Mouse (Mus musculus) stomach, embryonic 16.5 days (tissue): ENCODE data around the gene Scg3. TPM values are rescaled to one million over a fixed set of nuclear protein-coding genes. Genes with fewer than 3 reads are reported as not detected.

Experiments used
- ATAC-seq: fragments of 200-750 bp; cut with Nextera tagmentation; 2 replicates; pipeline ENCODE4 v1.8.0; 2017; ENCODE audit warnings: moderate number of reproducible peaks, moderate TSS enrichment; ENCODE audit not compliant: insufficient read depth, low FRiP score
- H3K27ac ChIP-seq: fragments of 300-500 bp; sonication (generic); 2 replicates; pipeline ENCODE4 v1.5.1; 2014; ENCODE audit warnings: low read length
- H3K27me3 ChIP-seq: fragments of 300-500 bp; sonication (generic); 2 replicates; pipeline ENCODE4 v1.6.1; 2014; ENCODE audit warnings: low read length, control low read depth, mixed read lengths; ENCODE audit not compliant: control insufficient read depth, insufficient read depth
- H3K36me3 ChIP-seq: fragments of 300-500 bp; sonication (generic); 2 replicates; pipeline ENCODE4 v1.6.1; 2014; ENCODE audit warnings: low read length; ENCODE audit not compliant: control insufficient read depth, insufficient read depth
- H3K4me1 ChIP-seq: fragments of 300-500 bp; sonication (generic); 2 replicates; pipeline ENCODE4 v1.6.1; 2014; ENCODE audit warnings: low read length, control low read depth, mixed read lengths; ENCODE audit not compliant: control insufficient read depth, insufficient read depth
- H3K4me2 ChIP-seq: fragments of 300-500 bp; sonication (generic); 2 replicates; pipeline ENCODE4 v1.6.1; 2014; ENCODE audit warnings: low read depth, low read length, mixed read lengths
- H3K4me3 ChIP-seq: fragments of 300-500 bp; sonication (generic); replicated peaks from 2 replicates; pipeline ENCODE4 v1.5.1; 2014; ENCODE audit warnings: mild to moderate bottlenecking, low read length
- H3K9ac ChIP-seq: fragments of 300-500 bp; sonication (generic); 2 replicates; pipeline ENCODE4 v1.6.1; 2014; ENCODE audit warnings: low read length
- H3K9me3 ChIP-seq: fragments of 300-500 bp; sonication (generic); replicated peaks from 2 replicates; pipeline ENCODE4 v1.6.1; 2016; ENCODE audit warnings: low read length, control low read depth; ENCODE audit not compliant: control insufficient read depth
- WGBS: fragments of 180-500 bp; shearing (Covaris S2); extraction: QIAGEN DNeasy Blood & Tissue Kit; methylation state at CpG from one replicate; pipeline ENCODE4 v1.1.7; 2014; 5-methylcytosine and 5-hydroxymethylcytosine counted together
- polyA plus RNA-seq: library from polyadenylated mRNA; unstranded; fragments of >200 nt; fragmentation: Nextera tagmentation; extraction: Ambion mirVana; gene quantifications from 2 replicates; pipeline ENCODE4 v1.2.1, GENCODE M21; 2015

The Scg3 gene
- polyA plus RNA-seq: 8.2 TPM in 2 replicates

DNA sequence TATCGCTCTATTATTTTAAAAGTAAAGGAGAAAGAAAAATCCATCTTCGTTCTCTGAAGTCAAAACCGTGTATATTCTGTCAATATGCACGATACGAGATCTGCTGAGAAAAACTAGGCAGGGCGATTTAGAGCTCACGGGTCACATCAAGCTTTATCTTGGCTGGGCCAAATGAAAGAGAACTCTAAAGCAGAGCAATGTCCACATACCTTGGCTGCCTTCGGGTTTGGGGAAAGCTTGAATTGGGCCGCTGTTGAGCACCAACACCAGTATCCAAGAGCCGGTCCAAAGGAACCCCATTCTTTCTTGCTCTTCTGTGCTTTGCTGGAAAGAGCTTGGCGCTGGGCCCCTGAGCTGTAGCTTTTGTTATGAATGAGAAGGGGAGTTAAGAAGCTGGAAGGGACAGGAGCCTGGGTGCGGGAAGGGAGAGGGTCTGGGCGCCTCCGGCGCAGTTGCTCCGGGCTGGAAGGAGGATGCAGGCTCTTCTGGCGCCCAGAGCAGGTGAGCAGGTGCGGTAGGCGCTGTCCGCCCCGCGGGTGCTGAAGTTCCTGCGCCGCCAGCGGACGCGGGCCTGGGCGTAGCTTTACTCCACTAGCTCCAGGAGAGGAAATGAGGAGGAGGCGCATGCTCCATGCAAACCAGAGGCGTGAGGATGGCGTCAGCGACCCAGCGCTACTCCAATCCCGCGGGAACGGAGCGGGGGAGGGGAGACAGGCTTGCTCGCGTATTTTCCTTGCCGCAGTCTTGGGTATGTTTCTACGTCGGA is at the start of gene Scg3:
Gene Scg3 (minus strand): TSS at position 631 of the 766 bp plus-strand sequence.
- H3K4me1 ChIP-seq: no peaks in the 10 kb centered on the region
- H3K36me3 ChIP-seq: no peaks in the 10 kb centered on the region
- no peaks in the 10 kb centered on the region for H3K27me3 ChIP-seq
- H3K9ac ChIP-seq: no peak within 1 kb of the TSS
- peak within 1 kb of the TSS; percentile 53 for H3K4me2 ChIP-seq
- 8% methylated on average over 42 of the region's 42 CpGs for WGBS
- peak within 1 kb of the TSS; percentile 33 for H3K4me3 ChIP-seq
- ATAC-seq: peak; percentile 82
- H3K27ac ChIP-seq: no peak within 1 kb of the TSS
- no peaks in the 10 kb centered on the region for H3K9me3 ChIP-seq

DNA sequence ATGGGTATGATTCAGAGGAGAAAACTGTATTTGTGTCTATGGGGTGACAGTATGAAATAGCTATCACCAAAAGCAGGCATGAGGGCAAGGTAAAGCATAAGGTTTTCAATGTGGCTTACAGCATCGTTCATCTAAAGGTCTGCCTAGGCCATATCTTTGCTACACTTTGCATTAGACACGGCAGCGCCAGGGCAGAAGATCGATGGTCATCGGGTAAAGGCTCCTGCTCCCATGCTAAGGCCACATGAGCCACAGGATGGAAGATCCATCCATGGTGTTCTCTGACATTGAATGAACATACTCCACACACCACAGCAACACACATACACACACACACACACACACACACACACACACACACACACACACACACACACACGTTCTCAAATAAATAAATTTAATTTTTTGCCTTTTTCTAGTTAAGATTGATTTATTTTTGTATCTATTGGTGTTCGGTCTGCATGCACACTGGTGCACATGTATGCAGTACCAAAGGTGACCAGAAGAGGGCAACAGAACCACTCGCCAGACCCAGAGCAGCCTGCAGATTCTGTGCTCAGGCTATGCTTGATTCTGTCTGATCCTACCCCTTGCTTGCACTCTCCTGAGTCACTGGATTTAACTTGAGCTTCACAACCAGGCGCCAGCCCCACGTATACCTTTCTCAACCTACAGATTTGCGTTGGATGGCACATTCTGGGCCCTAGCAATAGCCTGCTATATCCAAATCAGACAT is 36.3 kb upstream of the Scg3 start:
- Histone ChIP-seq H3K9ac (no peak overlapping the region), H3K36me3 (no peaks in the 10 kb centered on the region), H3K27ac (no peak overlapping the region), H3K4me2 (no peak overlapping the region), H3K4me1 (no peaks in the 10 kb centered on the region), H3K9me3 (no peaks in the 10 kb centered on the region), H3K27me3 (no peaks in the 10 kb centered on the region), H3K4me3 (no peak overlapping the region)
- ATAC-seq: no peak
- WGBS: 32% methylated on average over 11 of the region's 11 CpGs

DNA sequence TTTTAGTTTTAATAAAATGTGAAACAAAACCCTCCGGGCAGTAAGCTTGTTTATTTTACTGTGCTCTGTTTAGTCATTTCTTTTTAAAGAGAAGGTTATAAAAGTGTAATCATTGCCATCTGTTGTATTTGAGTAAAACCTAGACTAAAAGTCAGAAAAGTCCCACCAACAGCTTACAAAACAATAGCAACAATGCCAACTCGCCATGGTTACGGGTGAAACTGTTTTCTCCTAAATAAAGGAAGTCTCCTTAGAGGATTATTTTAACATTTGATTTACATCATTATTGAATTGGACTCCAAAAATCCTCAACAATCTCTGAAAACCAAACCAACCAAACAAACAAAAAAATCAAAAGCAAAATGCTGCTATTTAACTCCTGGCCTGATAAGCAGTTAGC is 35.6 kb upstream of the Scg3 start:
- Histone ChIP-seq H3K9me3 (no peaks in the 10 kb centered on the region), H3K9ac (no peak overlapping the region), H3K36me3 (no peaks in the 10 kb centered on the region), H3K4me2 (no peak overlapping the region), H3K27me3 (no peaks in the 10 kb centered on the region), H3K4me3 (no peak overlapping the region), H3K4me1 (no peaks in the 10 kb centered on the region), H3K27ac (no peak overlapping the region)
- 66% methylated on average over 3 of the region's 3 CpGs for WGBS
- no peak for ATAC-seq

DNA sequence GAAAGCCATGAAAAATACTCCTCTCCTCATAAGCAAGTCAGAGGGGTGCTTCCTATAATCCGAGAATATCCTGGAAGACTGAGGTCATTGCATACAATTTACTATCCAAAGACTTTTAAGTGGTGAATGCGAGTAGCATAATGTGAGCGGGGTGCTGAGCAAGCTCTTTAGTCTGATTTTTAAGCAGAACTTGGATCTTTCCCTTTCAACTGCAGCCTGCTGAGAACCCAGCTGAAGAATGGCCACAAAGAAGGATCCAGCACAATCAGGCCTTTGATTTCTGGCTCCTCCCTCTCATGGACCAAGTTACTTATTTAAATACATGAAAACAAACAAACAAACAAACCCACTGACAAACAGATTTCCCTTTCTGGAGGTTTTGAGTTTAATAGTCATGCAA is 916 bp upstream of the Scg3 start:
- Histone ChIP-seq H3K9me3 (no peaks in the 10 kb centered on the region), H3K4me3 (no peak overlapping the region), H3K27me3 (no peaks in the 10 kb centered on the region), H3K9ac (no peak overlapping the region), H3K4me2 (no peak overlapping the region), H3K4me1 (no peaks in the 10 kb centered on the region), H3K27ac (no peak overlapping the region), H3K36me3 (no peaks in the 10 kb centered on the region)
- 73% methylated on average over 3 of the region's 3 CpGs for WGBS
- ATAC-seq: no peak

DNA sequence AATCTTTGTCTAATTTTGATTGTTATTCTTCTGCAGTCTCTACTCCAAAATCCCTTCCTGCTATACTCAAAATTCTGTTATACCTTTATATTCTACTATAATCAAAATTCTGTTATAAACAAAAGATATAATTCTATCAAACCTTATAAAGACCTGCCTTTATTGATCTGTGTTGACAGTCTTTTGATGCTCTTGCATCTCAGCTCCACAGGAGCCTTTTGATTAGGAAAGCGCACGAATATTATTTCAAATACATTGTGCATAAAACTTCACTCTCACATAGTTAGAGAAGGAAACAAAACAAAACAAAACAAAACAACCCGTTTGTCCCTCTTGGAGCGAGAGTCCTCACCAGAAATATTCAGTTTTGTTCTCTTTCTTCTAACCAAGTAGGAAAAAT is 436 bp upstream of the Scg3 start:
- 72% methylated on average over 4 of the region's 4 CpGs for WGBS
- Histone ChIP-seq H3K4me3 (peak overlapping the region; percentile 33), H3K27ac (no peak overlapping the region), H3K4me2 (peak overlapping the region; percentile 53), H3K27me3 (no peaks in the 10 kb centered on the region), H3K36me3 (no peaks in the 10 kb centered on the region), H3K9ac (no peak overlapping the region), H3K4me1 (no peaks in the 10 kb centered on the region), H3K9me3 (no peaks in the 10 kb centered on the region)
- no peak for ATAC-seq

DNA sequence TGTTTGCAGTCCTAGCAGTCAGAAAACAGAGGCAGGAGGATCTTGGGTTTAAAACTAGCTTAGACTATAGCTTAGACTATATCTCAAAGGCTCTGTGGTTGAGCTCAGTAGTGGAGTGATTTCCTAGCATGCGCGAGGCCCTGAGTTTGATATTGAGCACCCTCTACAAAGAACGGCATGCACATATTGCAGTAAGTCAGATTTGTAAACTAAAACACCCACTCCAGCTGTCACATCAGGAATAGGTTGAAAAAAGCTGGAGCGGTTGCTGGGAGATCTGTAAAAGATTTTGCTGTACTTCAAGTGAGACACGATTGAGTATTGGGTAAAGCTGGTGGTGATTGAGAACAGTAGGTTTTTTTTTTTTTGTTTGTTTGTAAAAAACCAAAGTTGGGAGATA is 3.2 kb downstream of the Scg3 start:
- no peaks in the 10 kb centered on the region for H3K4me1 ChIP-seq
- H3K9me3 ChIP-seq: no peaks in the 10 kb centered on the region
- H3K27me3 ChIP-seq: no peaks in the 10 kb centered on the region
- H3K4me3 ChIP-seq: no peak overlapping the region
- no peaks in the 10 kb centered on the region for H3K36me3 ChIP-seq
- H3K9ac ChIP-seq: no peak overlapping the region
- no peak overlapping the region for H3K27ac ChIP-seq
- H3K4me2 ChIP-seq: no peak overlapping the region
- no peak for ATAC-seq
- WGBS: 81% methylated on average over 5 of the region's 5 CpGs

DNA sequence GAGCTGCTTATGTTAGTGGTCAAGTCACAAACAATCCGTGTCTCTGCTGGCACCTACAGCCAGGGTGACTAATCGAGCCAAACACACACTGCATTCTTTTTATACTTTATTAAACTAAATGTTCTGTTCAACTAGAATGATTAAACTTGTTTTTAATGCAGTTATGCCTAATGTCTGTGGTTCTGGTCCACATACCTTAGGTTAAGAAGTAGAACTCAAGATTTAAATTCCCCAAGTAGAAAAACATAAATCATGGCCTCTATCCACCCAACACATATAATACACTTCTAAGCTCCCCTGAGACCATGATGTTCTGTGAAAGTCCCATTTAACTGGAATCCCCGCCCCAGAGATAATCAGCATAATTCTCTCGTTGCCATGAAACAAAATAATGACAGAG is 4.2 kb downstream of the Scg3 start:
- Histone ChIP-seq H3K9ac (no peak overlapping the region), H3K4me1 (no peaks in the 10 kb centered on the region), H3K27me3 (no peaks in the 10 kb centered on the region), H3K4me3 (no peak overlapping the region), H3K36me3 (no peaks in the 10 kb centered on the region), H3K27ac (no peak overlapping the region), H3K9me3 (no peaks in the 10 kb centered on the region), H3K4me2 (no peak overlapping the region)
- no peak for ATAC-seq
- 67% methylated on average over 4 of the region's 4 CpGs for WGBS

DNA sequence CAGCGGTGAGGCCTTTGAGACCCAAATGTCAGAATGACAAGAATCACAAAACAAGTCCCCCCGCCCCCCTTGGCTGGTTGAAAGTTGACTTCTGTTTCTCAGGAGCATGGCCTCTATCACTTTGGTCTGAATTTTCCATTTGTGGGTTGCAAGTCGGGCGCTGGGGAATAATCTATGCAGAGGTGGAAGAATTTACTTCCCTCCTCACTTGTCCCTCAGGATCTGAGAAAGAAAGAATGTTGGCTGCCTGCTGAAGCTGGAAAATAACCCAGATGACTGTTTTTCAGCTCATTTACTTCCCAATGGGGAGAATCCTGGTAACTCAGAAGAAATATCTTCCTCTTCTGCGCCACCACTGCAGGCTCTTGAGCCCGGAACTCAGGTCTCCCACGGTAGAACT is 5.5 kb downstream of the Scg3 start:
- Histone ChIP-seq H3K27me3 (no peaks in the 10 kb centered on the region), H3K9me3 (no peaks in the 10 kb centered on the region), H3K27ac (no peak overlapping the region), H3K4me3 (no peak overlapping the region), H3K4me2 (no peak overlapping the region), H3K4me1 (no peaks in the 10 kb centered on the region), H3K9ac (no peak overlapping the region), H3K36me3 (no peaks in the 10 kb centered on the region)
- 81% methylated on average over 7 of the region's 7 CpGs for WGBS
- no peak for ATAC-seq

DNA sequence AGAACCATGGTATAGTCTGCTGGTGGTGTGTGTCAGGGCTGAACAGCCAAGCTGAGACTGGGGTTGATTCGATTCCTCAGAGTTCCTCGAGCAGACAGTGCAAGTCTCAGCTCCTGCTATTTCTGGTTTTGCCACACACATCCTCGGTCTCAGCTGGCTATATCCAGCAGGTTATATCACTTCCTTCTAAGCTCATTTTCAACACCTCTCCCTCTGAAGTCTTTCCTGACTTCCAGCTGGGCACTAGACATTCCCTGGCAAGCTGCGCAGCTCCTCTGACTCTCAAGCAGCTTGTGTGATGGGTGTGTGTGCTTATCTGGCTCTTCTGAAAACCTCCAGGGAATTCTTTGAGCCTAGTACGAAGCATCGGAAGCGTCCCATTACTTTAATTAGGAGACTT is 7.6 kb downstream of the Scg3 start:
- ATAC-seq: no peak
- no peak overlapping the region for H3K27ac ChIP-seq
- no peak overlapping the region for H3K9ac ChIP-seq
- H3K4me1 ChIP-seq: no peaks in the 10 kb centered on the region
- 77% methylated on average over 7 of the region's 7 CpGs for WGBS
- H3K36me3 ChIP-seq: no peaks in the 10 kb centered on the region
- no peaks in the 10 kb centered on the region for H3K9me3 ChIP-seq
- H3K4me2 ChIP-seq: no peak overlapping the region
- H3K27me3 ChIP-seq: no peaks in the 10 kb centered on the region
- H3K4me3 ChIP-seq: no peak overlapping the region
